Mouse (Mus musculus) testis, postnatal 10 days (tissue): ENCODE measurements around the gene Zc3h8.

Experiments
- DNase-seq: peaks from one replicate; pipeline ENCODE4 v3.0.0; 2021; ENCODE audit warnings: low spot score

Gene Zc3h8

GRCm38 (mm10) chr2:128890661-128891335, 53.1 kb downstream of the Zc3h8 start:
- DNase-seq, result no peak

GRCm38 (mm10) chr2:128887866-128888550, 55.9 kb downstream of the Zc3h8 start:
- no peak for DNase-seq

GRCm38 (mm10) chr2:128885225-128885811, 58.6 kb downstream of the Zc3h8 start:
- no peak for DNase-seq

- DNase-seq, result no peak
Measured at GRCm38 (mm10) chr2:128881236-128881635, 62.6 kb downstream of the Zc3h8 start.
